Mouse (Mus musculus) cerebellum, adult 2 months (tissue): ENCODE measurements at regions not wholly inside any gene's neighbourhood (a gene's known extent, or its start where the extent isn't known, plus 50 kb on each side); places are given as distances from the start of the nearest gene placed in this dataset.

Experiments
- DNase-seq, 2 experiments: peaks; one replicate each; pipeline ENCODE4 v3.0.0; 2021
- H3K27ac ChIP-seq: fragments of 200-500 bp; 2 replicates; pipeline ENCODE4 v1.5.1; 2012; ENCODE audit warnings: low read length, control low read depth, inconsistent platforms; ENCODE audit not compliant: insufficient read depth
- H3K27me3 ChIP-seq: fragments of 200-500 bp; 2 replicates; pipeline ENCODE4 v1.6.1; 2012; ENCODE audit warnings: inconsistent platforms, mild to moderate bottlenecking, low read length, moderate library complexity; ENCODE audit not compliant: control insufficient read depth, insufficient read depth
- H3K4me1 ChIP-seq: fragments of 200-500 bp; 2 replicates; pipeline ENCODE4 v1.6.1; 2011; ENCODE audit warnings: low read length; ENCODE audit not compliant: control insufficient read depth, insufficient read depth
- H3K4me3 ChIP-seq: fragments of 200-500 bp; replicated peaks from 2 replicates; pipeline ENCODE3; 2011; ENCODE audit warnings: mild to moderate bottlenecking, low read depth, low read length, control low read depth; ENCODE audit not compliant: insufficient read depth
- CTCF ChIP-seq: fragments of 200-500 bp; IDR thresholded peaks from 2 replicates; pipeline ENCODE4 v1.5.1; 2011; ENCODE audit warnings: low read depth, mild to moderate bottlenecking, control low read depth, low read length, moderate library complexity, borderline replicate concordance; ENCODE audit not compliant: insufficient read depth
- POLR2A ChIP-seq: fragments of 200-500 bp; IDR thresholded peaks from 2 replicates; pipeline ENCODE4 v1.6.1; 2011; ENCODE audit warnings: low read length, control low read depth, borderline replicate concordance; ENCODE audit not compliant: insufficient read depth
- WGBS: fragments of 180-500 bp; shearing (Covaris S2); methylation state at CpG from one replicate; pipeline ENCODE4 v1.1.7; 2018; 5-methylcytosine and 5-hydroxymethylcytosine counted together

DNA sequence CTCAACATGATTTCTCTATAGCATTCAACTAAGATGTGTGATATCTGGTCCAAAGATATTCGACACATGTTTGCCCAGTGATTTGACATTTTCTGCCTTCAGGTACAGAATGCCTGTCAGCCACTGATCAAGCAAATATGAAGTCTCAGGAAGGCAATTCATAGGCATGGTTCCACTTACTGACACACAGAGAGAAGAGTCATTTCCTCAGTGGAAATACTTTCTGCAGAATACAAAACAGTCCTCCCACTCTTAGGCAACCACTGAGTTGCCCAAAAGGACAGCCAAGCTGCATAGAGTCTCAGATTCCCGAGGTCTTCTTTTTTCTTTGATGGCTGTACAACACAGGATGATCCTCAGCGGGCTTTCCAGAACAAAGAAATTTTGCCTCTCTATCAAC lies 110.9 kb downstream of the Ndufa4 start:
- WGBS: 73% methylated on average over 3 of the region's 3 CpGs
- TF ChIP-seq POLR2A: no peak
- no peak for TF ChIP-seq CTCF
- Histone ChIP-seq H3K27ac (no peak overlapping the region), H3K4me3 (no peak overlapping the region), H3K4me1 (no peaks in the 10 kb centered on the region), H3K27me3 (no peaks in the 10 kb centered on the region)
- DNase-seq: no peak

DNA sequence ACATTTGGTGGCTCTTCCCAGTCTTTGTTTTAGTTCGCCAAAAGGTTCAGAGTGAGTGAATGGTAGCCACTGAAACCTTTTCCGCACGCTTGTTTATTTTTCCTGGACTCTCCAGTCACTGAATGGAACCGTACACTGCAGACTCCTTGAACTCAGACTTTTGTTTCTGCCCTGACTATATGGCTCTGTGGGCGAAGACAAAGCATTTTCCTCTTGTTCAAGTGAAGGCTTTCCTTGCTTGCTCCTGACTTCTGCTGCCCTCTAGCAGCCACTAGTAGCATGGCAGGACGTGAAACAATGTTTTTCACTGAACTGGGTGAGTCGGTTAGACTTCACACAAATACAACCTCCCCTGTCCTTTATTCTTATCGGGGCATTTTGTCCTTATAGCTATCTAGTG lies 113.9 kb downstream of the Ndufa4 start:
- Histone ChIP-seq H3K27ac (no peak overlapping the region), H3K4me1 (no peaks in the 10 kb centered on the region), H3K27me3 (no peaks in the 10 kb centered on the region), H3K4me3 (no peak overlapping the region)
- peak; percentile 25 to 30 for DNase-seq
- 35% methylated on average over 8 of the region's 8 CpGs for WGBS
- TF ChIP-seq CTCF (peak; percentile 63), POLR2A (no peak)

DNA sequence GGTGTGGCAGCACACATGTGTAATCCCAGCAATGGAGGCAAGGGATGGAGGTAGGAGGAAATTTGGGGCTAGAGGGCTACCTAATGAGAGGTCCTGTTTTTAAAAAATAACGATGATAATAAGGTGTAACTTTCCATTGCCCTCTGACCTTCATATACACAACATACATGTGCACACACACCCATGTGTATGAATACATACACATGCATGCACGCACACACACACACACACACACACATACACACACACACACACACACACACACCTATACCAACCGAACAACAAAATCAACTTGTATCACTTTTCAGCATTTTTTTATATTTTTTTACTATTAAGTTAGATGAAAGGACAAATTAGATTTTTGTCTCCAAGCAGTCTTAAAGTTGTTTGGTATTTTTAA lies 115.1 kb downstream of the Ndufa4 start:
- no peaks in the 10 kb centered on the region for H3K4me1 ChIP-seq
- H3K27ac ChIP-seq: no peak overlapping the region
- TF ChIP-seq CTCF (no peak), POLR2A (no peak)
- no peak for DNase-seq
- H3K27me3 ChIP-seq: no peaks in the 10 kb centered on the region
- no peak overlapping the region for H3K4me3 ChIP-seq
- 94% methylated on average over 3 of the region's 3 CpGs for WGBS

DNA sequence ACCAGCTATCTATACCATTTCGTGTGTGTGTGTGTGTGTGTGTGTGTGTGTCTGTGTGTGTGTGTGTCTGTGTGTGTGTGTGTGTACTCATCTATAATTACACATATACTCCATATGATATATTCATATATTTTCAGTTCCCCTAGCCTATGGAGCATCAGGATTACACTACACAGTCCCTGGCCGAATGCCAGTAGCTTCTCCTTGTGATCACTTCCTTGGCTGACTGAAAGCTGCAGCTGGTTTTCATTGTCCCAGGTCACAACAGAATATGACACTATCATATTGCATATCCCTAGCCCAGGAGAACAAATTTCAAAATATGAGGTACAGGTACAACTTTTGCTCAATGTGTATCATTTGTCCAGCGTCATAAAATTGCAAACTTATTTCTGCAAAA lies 116.2 kb downstream of the Ndufa4 start:
- Histone ChIP-seq H3K4me3 (no peak overlapping the region), H3K27me3 (no peaks in the 10 kb centered on the region), H3K4me1 (no peaks in the 10 kb centered on the region), H3K27ac (no peak overlapping the region)
- DNase-seq: no peak
- no peak for TF ChIP-seq POLR2A
- no peak for TF ChIP-seq CTCF
- 77% methylated on average over 3 of the region's 3 CpGs for WGBS

DNA sequence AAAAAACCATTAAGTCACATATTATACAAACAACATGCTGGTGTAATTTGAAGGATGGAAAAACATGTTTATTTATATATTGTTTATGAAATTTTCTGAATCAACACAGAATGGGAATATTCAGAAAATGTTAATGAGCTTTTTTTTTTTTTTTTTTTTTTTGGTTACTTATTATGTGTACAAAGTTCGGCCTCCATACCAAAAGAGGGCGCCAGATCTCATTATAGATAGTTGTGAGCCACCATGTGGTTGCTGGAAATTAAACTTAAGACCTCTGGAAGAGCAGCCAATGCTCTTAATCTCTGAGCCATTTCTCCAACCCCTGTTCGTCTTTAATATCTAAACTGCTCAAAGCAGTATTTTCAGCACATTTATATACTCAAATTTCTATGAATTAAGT lies 133.3 kb downstream of the Ndufa4 start:
- H3K27me3 ChIP-seq: no peaks in the 10 kb centered on the region; the same call in 1 of the 2 replicates
- 85% methylated on average over 3 of the region's 3 CpGs for WGBS
- H3K4me3 ChIP-seq: no peak overlapping the region
- no peak for DNase-seq
- H3K27ac ChIP-seq: no peak overlapping the region
- H3K4me1 ChIP-seq: no peaks in the 10 kb centered on the region
- TF ChIP-seq CTCF (no peak), POLR2A (no peak)

DNA sequence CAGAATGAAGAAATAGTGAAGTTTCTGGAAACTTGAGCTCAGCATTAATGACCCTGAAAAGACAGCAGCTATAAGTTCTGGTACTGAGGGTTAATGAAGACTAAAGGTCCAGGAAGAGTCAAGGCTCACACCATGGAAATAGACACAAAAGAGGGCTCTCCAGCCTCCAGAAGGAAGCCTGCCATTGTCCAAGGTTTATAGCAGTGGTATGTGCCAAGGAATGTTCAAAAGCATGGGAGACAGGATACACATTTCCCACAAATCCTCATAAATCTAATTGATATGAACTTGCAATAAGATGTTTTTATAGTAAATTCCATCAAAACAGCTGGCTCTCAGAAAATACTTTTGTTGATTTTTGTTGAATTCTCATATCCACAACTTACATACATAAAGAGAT lies 144.4 kb downstream of the Ndufa4 start:
- TF ChIP-seq POLR2A: no peak
- TF ChIP-seq CTCF: no peak
- H3K27me3 ChIP-seq: no peaks in the 10 kb centered on the region
- DNase-seq: no peak
- H3K4me1 ChIP-seq: no peaks in the 10 kb centered on the region
- no peak overlapping the region for H3K4me3 ChIP-seq
- no peak overlapping the region for H3K27ac ChIP-seq

DNA sequence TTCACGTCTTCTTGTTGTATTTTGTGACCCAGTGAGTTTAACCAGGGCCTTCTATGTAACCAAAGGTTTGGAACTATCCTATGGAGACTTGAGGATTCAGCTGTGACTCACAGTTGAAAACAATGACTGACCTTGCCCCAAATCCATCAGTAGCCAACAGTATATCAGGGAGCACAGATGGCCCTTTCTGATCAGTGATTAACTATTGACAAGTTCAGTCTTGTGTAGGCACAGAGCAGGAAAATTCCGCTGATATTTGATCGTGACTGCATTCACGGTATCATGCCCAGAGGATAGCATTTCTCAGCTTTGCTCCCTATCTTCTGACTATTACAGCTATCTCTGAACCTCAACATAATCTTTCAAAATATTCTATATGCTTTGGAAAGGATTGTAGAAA lies 169.6 kb downstream of the Ndufa4 start:
- H3K4me3 ChIP-seq: no peak overlapping the region
- no peak for DNase-seq
- no peak overlapping the region for H3K27ac ChIP-seq
- TF ChIP-seq CTCF (no peak), POLR2A (no peak)
- WGBS: 96% methylated on average over 4 of the region's 4 CpGs
- H3K27me3 ChIP-seq: no peaks in the 10 kb centered on the region
- H3K4me1 ChIP-seq: no peaks in the 10 kb centered on the region

DNA sequence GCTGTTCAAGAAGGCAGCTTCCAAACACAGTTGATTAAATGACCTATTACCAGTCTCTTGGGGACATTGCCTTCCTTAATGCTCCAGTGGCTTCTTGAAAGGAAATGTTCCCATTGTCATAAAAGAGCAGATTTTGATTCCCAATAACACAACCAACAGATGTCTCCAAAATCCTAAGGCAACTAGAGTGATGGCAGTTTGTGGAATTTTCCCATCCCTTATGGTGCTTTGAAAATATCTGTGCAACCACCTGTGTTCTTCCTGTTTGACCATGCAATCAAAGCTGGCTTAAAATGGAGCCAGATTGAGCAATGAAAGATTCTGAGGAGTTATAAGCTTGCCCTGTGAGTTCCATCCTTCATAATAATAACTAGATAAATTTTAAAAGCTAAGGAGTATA lies 176.2 kb downstream of the Ndufa4 start:
- no peak overlapping the region for H3K27ac ChIP-seq
- no peaks in the 10 kb centered on the region for H3K4me1 ChIP-seq
- H3K4me3 ChIP-seq: no peak overlapping the region
- no peaks in the 10 kb centered on the region for H3K27me3 ChIP-seq
- DNase-seq: peak in 1 of 2 experiments; percentile 12
- TF ChIP-seq POLR2A (no peak), CTCF (no peak)
